22 mouse cellular contexts compared by ENCODE assay signal in the genomic region with DNA sequence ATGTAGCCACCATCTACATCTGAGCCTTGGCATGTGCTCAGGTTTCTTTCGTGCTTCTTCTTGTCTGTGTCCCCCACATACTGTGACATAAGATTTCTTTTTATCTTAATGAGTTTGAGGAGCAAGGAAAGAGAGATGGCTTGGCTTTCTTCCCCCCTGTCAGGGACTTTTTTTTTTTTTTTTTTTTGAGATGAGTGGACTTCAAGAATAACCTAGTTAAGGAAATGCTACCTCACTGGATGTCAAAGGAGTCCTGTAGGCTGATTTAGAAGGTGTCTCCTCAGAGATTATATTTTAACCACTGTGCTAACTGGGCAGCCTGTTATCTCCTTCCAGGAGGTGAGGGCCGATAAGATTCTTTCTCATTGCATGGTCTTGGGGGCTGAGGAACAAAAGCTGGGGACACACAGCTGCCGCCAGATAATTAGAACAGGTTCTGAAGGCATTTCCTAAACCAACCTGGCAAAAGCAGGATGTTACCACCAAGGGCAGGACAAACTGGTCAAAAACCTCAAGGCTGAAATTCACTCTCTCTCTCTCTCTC. TPM values are rescaled to one million over a fixed set of nuclear protein-coding genes. Genes with fewer than 3 reads are reported as not detected.
"Had no signal": no experiment of that assay in that cellular context is flagged by ENCODE, and none has a peak within 500 bp of the region (broad histone marks: within the 10 kb centered on the region; RNA-seq: fewer than 3 reads in every experiment).

No protein-coding gene starts in this region.

- H3K27ac ChIP-seq: liver, embryonic 13.5 days; liver, embryonic 15.5 days; midbrain, embryonic 10.5 days; midbrain, embryonic 13.5 days; midbrain, embryonic 15.5 days; neural tube, embryonic 12.5 days had no signal

- H3K36me3 ChIP-seq: liver, embryonic 13.5 days; liver, embryonic 15.5 days; midbrain, embryonic 10.5 days; midbrain, embryonic 13.5 days; midbrain, embryonic 15.5 days; neural tube, embryonic 12.5 days had no signal

- ATAC-seq: midbrain, embryonic 13.5 days; midbrain, embryonic 15.5 days had no signal

- DNase-seq: liver, embryonic 13.5 days; lung, adult 18-20 months; lung, embryonic 14.5 days; lung, postnatal 10 days; lung, postnatal 4 days; retina, postnatal 1 day; right cerebral cortex, adult 18-20 months; right cerebral cortex, postnatal 25 days; right cerebral cortex, postnatal 4 days; spleen, adult 18-20 months; thymus, adult 18-20 months; thymus, postnatal 14 days; thymus, postnatal 36 days had no signal

- H3K4me3 ChIP-seq: liver, embryonic 13.5 days; liver, embryonic 15.5 days; megakaryocyte, embryonic 14.5 days; midbrain, embryonic 10.5 days; midbrain, embryonic 13.5 days; midbrain, embryonic 15.5 days; neural tube, embryonic 12.5 days had no signal

- H3K27me3 ChIP-seq: liver, embryonic 13.5 days; liver, embryonic 15.5 days; midbrain, embryonic 13.5 days; neural tube, embryonic 12.5 days had no signal

- H3K9me3 ChIP-seq: liver, embryonic 13.5 days; liver, embryonic 15.5 days; midbrain, embryonic 10.5 days; midbrain, embryonic 13.5 days; midbrain, embryonic 15.5 days; neural tube, embryonic 12.5 days had no signal

- H3K9ac ChIP-seq: liver, embryonic 13.5 days; liver, embryonic 15.5 days; lung, embryonic 14.5 days; midbrain, embryonic 13.5 days; midbrain, embryonic 15.5 days; neural tube, embryonic 12.5 days had no signal

RNA-seq across cellular contexts. Expression of a gene that starts 4.7 kb away (rescaled TPM):
- total RNA-seq: midbrain, postnatal 0 days; neutrophil, adult 5-6 weeks had no signal
- polyA plus RNA-seq: midbrain, embryonic 10.5 days; midbrain, postnatal 0 days; small intestine, adult 2 months had no signal
